25 mouse cellular contexts compared by ENCODE assay signal in the genomic region with DNA sequence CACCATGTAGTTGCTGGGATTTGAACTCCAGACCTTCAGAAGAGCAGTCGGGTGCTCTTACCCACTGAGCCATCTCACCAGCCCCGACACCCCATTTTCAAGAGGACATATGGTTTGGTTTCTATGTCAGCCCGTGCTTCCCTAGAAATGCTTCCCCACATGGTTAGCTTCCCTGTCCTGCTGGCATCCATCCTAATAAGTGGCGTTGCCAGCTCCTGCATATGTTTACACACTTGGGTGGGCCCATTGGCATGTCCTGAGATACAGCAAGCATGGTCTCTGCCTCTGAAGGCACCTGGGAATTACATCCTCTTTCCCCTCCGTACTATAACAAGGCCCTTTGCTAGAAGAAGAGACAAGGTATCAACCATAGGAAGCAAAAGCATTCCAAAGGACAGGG.
A peak's percentile ranks its signal among the peaks of the same experiment; 100 is the strongest.
DNase-seq lines count a peak whose midpoint lies in the region; ATAC-seq and TF ChIP-seq lines count a peak whose summit lies in the region.
"Had no signal": no experiment of that assay in that cellular context is flagged by ENCODE, and none has a peak within 500 bp of the region (broad histone marks: within the 10 kb centered on the region; RNA-seq: fewer than 3 reads in every experiment).

No protein-coding gene starts in this region.

- WGBS in forebrain, embryonic 14.5 days, result 81% methylated on average over 5 of the region's 5 CpGs
- 91% methylated on average over 5 of the region's 5 CpGs for WGBS in forebrain, embryonic 10.5 days
- 89% methylated on average over 5 of the region's 5 CpGs for WGBS in kidney, embryonic 16.5 days
- 78% methylated on average over 5 of the region's 5 CpGs for WGBS in liver, postnatal 0 days (ENCODE audit: insufficient replicate concordance)

- no peak overlapping the region for H3K4me3 ChIP-seq in forebrain, embryonic 14.5 days (ENCODE audit: low read depth, low read length)
- no peak overlapping the region for H3K4me3 ChIP-seq in forebrain, embryonic 10.5 days
- no peak overlapping the region for H3K4me3 ChIP-seq in kidney, embryonic 16.5 days (ENCODE audit: low read length)
- no peak overlapping the region for H3K4me3 ChIP-seq in liver, postnatal 0 days (ENCODE audit: low read depth, low read length)
- H3K4me3 ChIP-seq: erythroblast, embryonic 14.5 days; forebrain, embryonic 13.5 days; heart, embryonic 13.5 days; hindbrain, embryonic 10.5 days; intestine, embryonic 15.5 days; liver, embryonic 12.5 days; midbrain, embryonic 10.5 days; midbrain, embryonic 15.5 days had no signal

- H3K9me3 ChIP-seq in forebrain, embryonic 14.5 days (replicated peaks; ENCODE audit: control insufficient read depth, low read length), result no peaks in the 10 kb centered on the region
- no peaks in the 10 kb centered on the region for H3K9me3 ChIP-seq in forebrain, embryonic 10.5 days
- no peaks in the 10 kb centered on the region for H3K9me3 ChIP-seq in kidney, embryonic 16.5 days (ENCODE audit: low read length)
- H3K9me3 ChIP-seq in liver, postnatal 0 days (ENCODE audit: low read length), result no peaks in the 10 kb centered on the region
- H3K9me3 ChIP-seq: forebrain, embryonic 13.5 days; heart, embryonic 13.5 days; hindbrain, embryonic 10.5 days; intestine, embryonic 15.5 days; liver, embryonic 12.5 days; midbrain, embryonic 10.5 days; midbrain, embryonic 15.5 days had no signal

- H3K9ac ChIP-seq in forebrain, embryonic 14.5 days (ENCODE audit: low read length), result no peak overlapping the region
- no peak overlapping the region for H3K9ac ChIP-seq in kidney, embryonic 16.5 days (replicated peaks; ENCODE audit: low read length)
- no peak overlapping the region for H3K9ac ChIP-seq in liver, postnatal 0 days (replicated peaks)
- H3K9ac ChIP-seq: forebrain, embryonic 13.5 days; heart, embryonic 13.5 days; intestine, embryonic 15.5 days; liver, embryonic 12.5 days; midbrain, embryonic 15.5 days had no signal

- no peak overlapping the region for H3K27ac ChIP-seq in forebrain, embryonic 14.5 days (ENCODE audit: low read depth, low read length)
- no peak overlapping the region for H3K27ac ChIP-seq in forebrain, embryonic 10.5 days
- H3K27ac ChIP-seq in kidney, embryonic 16.5 days (ENCODE audit: low read length), result no peak overlapping the region
- H3K27ac ChIP-seq in liver, postnatal 0 days (ENCODE audit: low read depth), result no peak overlapping the region
- H3K27ac ChIP-seq: forebrain, embryonic 13.5 days; heart, embryonic 13.5 days; hindbrain, embryonic 10.5 days; intestine, embryonic 15.5 days; kidney, postnatal 0 days; liver, embryonic 12.5 days; midbrain, embryonic 10.5 days; midbrain, embryonic 15.5 days had no signal

- no peak for ATAC-seq in forebrain, embryonic 14.5 days
- ATAC-seq in kidney, embryonic 16.5 days (ENCODE audit: low FRiP score, low TSS enrichment), result no peak
- no peak for ATAC-seq in liver, postnatal 0 days
- ATAC-seq: forebrain, embryonic 13.5 days; hindbrain, embryonic 16.5 days; intestine, embryonic 15.5 days; liver, embryonic 12.5 days; midbrain, embryonic 15.5 days; Patski had no signal

- TF ChIP-seq CTCF in liver, postnatal 0 days (IDR thresholded peaks at IDR 0.05; ENCODE audit: low read depth), result no peak

- no peaks in the 10 kb centered on the region for H3K27me3 ChIP-seq in forebrain, embryonic 14.5 days (replicated peaks; ENCODE audit: control insufficient read depth, insufficient read depth, low read length)
- H3K27me3 ChIP-seq in forebrain, embryonic 10.5 days (ENCODE audit: poor library complexity, severe bottlenecking), result peaks cover 40% of the 10 kb centered on the region
- no peaks in the 10 kb centered on the region for H3K27me3 ChIP-seq in kidney, embryonic 16.5 days (ENCODE audit: insufficient read depth, low read length)
- no peaks in the 10 kb centered on the region for H3K27me3 ChIP-seq in liver, postnatal 0 days (ENCODE audit: insufficient read depth, low read length)
- H3K27me3 ChIP-seq: forebrain, embryonic 13.5 days; intestine, embryonic 15.5 days; midbrain, embryonic 15.5 days; Patski had no signal

- peak; percentile 17 for DNase-seq in forebrain, embryonic 14.5 days (ENCODE audit: low spot score)
- no peak for DNase-seq in forebrain, embryonic 10.5 days (ENCODE audit: extremely low spot score, low spot score)
- DNase-seq in brain, adult 2 months (ENCODE audit: low read depth, low spot score), result peak; percentile 22
- peak; percentile 49 to 53 for DNase-seq in cerebellum, adult 18-20 months
- peak; percentile 77 to 84 for DNase-seq in cerebellum, postnatal 10 days
- no peak for DNase-seq in layer of hippocampus, adult 8-10 months (ENCODE audit: low spot score in 2 of 2)
- DNase-seq in liver, postnatal 0 days, result no peak
- DNase-seq: adrenal gland, postnatal 10 days; heart, postnatal 14 days; kidney, adult 2 months; lung, postnatal 14 days; spleen, adult 18-20 months; thymus, postnatal 25 days had no signal

- no peak overlapping the region for H3K4me2 ChIP-seq in forebrain, embryonic 14.5 days (ENCODE audit: low read length)
- H3K4me2 ChIP-seq in kidney, embryonic 16.5 days (replicated peaks; ENCODE audit: low read depth, low read length), result no peak overlapping the region
- no peak overlapping the region for H3K4me2 ChIP-seq in liver, postnatal 0 days (ENCODE audit: low read depth, low read length)
- H3K4me2 ChIP-seq: forebrain, embryonic 13.5 days; heart, embryonic 13.5 days; intestine, embryonic 15.5 days; liver, embryonic 12.5 days; midbrain, embryonic 15.5 days had no signal

- H3K4me1 ChIP-seq in forebrain, embryonic 14.5 days (ENCODE audit: control insufficient read depth, insufficient read depth, low read length), result no peaks in the 10 kb centered on the region
- H3K4me1 ChIP-seq in forebrain, embryonic 10.5 days, result peaks cover 11% of the 10 kb centered on the region
- H3K4me1 ChIP-seq in kidney, embryonic 16.5 days (ENCODE audit: insufficient read depth, low read length), result no peaks in the 10 kb centered on the region
- no peaks in the 10 kb centered on the region for H3K4me1 ChIP-seq in liver, postnatal 0 days (ENCODE audit: insufficient read depth)
- H3K4me1 ChIP-seq: forebrain, embryonic 13.5 days; intestine, embryonic 15.5 days; midbrain, embryonic 15.5 days had no signal

- TF ChIP-seq EP300 in liver, postnatal 0 days (IDR thresholded peaks at IDR 0.05; ENCODE audit: low read depth), result no peak

- H3K36me3 ChIP-seq in forebrain, embryonic 14.5 days (ENCODE audit: control insufficient read depth, insufficient read depth, low read length), result no peaks in the 10 kb centered on the region
- H3K36me3 ChIP-seq in forebrain, embryonic 10.5 days (replicated peaks), result no peaks in the 10 kb centered on the region
- H3K36me3 ChIP-seq in kidney, embryonic 16.5 days (ENCODE audit: insufficient read depth, low read length), result no peaks in the 10 kb centered on the region
- no peaks in the 10 kb centered on the region for H3K36me3 ChIP-seq in liver, postnatal 0 days (replicated peaks; ENCODE audit: insufficient read depth, low read length)
- H3K36me3 ChIP-seq: heart, embryonic 13.5 days; hindbrain, embryonic 10.5 days; intestine, embryonic 15.5 days; liver, embryonic 12.5 days; midbrain, embryonic 10.5 days; midbrain, embryonic 15.5 days had no signal

Comparison
In these comparisons a context has a peak if more than half of its experiments do, and no peak if none do; other contexts are left out.
1. DNase-seq: peak in forebrain, embryonic 14.5 days (single experiment), brain, adult 2 months (single experiment), cerebellum, adult 18-20 months (2 of 2) and cerebellum, postnatal 10 days (2 of 2); none in forebrain, embryonic 10.5 days (single experiment), layer of hippocampus, adult 8-10 months (0 of 2) and liver, postnatal 0 days (single experiment).